Mouse (Mus musculus): ENCODE measurements around the gene Tlx3.

The Tlx3 gene

DNA sequence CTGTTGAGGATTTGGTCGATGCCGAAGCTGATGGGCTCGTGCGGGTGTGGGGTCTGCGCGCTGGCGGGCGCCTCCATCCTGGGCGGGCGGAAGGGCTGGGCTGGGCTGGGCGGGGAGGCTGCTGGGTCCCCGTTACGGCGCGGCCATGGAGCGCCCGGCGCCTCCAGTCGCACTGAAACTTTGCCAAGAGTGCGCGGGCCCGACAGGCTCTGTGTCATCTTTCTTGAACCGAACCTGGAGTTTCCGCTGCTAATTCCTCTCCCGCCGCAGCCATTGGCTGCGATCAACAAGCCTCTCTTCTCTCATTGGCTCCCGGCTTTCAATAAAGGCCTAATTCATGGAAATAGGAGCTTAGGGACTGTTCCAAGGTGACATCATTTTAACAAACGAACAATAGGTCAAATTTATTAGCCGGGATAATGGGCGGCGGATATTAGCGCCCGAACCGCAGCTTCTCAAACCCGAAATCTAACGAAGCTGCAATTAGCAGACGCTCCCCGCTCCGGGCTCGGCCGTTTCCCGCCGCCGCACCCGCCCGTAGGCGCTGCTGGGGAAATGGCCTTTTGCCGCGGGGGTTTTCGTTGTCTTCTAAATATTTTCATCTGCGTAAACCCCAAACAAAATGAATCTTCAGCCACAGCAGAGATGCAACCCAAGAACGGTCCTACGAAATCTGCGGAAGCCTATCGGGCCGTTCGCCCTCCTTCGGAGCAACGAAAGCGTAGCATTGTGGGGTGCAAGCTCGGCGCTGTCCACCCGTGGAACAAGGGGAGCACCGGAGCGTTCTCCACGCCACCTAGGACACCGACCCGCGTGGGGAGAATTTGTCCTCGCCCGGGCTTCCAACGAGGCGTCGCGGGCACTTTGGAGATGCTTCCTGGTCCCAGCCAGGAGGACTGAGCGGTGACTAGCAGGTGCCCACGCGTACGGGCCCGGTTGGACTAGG, at the start of gene Tlx3:
Gene Tlx3 (minus strand): TSS at position 207 of the 946 bp plus-strand sequence.
- peak; percentile 39 for DNase-seq

DNA sequence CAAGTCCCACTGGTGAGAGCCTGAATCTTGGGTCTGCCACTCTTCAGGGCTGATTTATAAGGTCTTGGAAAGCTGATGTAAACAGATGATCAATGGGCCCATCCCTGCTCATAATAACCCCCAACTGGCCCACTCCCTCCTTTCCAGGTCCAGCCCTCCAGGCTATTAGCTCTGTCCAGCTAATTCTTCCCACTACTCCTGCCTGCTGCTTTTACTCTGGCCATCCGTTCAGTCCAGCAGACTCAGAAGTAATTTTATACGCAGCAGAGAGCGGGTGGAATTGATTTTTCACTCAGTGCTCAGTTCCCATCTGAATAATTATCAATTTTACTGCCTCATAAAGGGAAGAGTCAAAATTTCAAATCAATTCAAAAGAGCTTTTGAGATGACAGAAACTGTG, 36.9 kb upstream of the Tlx3 start:
- no peak for DNase-seq

DNA sequence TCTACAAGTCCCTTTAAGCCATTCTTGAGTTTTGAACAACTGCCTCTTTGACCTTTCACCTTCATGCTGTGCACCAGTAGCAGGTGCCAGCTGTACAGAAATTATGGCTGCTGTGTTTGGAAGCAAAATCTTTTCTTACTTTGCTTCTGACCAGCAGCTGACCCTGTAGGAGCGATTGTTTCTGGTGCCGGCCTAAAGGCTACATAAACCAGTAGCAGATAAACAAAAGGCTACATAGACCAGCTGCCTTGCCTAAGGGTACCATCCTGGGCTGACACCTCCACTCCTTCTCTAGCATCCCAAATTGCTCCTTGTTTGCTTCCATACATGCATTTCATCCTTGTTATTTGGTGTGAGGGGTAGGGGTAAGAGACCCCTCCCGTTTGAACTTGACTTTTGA, 30.7 kb upstream of the Tlx3 start:
- DNase-seq = no peak

DNA sequence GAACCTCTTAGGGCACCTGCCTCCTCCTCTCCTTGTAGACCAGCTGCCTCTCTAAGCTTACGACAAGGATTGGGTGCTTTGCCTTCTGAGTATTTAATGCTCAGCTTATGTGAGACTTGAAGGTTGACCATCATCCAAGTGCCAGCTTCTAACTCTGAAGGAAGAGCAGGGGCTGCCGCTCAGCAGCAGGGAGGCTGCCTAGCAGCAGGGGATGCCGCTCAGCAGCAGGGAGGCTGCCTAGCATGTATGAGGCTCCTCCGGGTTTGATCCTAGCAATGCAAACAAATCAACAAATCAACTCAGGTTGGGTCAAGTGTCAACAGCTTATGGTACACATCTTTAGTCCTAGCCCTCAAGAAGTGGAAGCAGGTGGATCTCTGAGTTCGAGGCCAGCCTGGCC, 28.7 kb upstream of the Tlx3 start:
- DNase-seq = no peak

DNA sequence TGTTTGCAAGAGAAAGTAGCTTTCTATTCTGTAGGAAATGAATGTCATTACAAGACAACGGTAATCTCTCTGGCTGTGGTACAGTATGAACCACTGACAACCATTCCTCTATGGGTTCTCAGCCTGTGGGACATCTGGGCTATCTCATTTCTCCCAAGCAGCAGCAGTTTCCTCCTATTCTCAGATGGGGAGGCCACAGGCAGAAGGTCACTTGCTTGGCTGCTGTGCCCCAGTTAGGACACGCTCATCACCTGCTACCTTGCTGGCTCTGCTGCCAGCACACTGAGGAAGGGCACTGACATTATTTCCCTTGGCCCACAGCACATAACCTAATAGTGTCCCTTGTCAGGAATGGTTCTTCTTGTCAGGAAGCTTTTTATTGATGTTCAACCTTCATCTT, 24.8 kb upstream of the Tlx3 start:
- DNase-seq = no peak

DNA sequence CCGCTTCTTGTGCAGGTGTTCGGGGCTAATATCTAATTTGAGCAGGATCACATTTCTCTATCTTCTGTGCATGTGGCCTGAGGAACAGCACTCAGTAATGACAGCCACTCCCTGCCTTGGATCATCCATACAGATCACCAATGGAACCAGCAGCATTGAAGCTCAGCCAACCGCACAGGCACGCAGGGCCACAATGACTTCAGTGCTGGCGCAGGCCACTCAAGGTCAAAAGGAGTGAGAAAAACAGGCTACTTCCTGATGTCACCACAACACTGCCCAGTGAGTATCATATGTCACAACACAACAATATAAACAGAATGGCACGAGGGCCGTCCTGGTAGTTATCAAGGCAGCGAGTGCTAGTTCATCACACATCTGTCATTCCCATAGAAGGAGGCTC, 23.1 kb upstream of the Tlx3 start:
- DNase-seq = no peak

DNA sequence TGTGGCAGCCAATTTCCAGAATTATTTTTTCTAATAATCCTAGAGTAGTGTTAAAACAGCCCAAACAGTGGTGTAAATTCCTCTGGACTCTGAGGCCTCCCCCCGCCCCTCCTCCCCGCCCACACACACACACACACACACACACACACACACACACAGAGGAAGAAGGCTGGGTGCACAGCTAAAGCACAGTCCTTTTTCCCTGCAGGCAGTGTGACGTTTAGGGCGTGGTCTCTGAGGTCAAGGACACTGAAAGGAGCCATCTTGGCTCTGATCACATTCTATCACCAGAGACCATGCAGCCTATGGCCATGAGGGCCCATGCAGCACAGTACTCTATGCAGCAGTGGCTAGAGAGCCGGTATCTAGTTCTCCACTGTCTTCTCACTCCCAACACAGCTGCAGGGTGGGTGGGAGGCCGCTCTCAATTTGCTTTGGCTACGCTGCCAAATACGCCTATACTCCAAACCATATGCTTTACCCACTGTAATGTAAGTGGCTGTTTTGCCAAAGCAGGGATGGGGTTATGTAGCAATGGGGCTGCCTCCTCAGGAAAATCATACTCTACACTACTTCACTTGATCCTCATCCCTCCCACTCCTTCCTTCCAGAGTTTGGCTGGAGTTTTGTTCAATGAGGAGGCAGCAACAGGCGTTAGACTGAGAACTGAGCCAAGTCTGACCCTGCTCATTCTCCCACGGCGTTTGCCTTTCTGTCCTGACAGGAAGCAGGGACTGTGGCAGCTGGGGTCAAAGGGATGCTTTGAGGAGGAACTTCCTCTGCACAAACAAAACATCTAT, 18.4 kb upstream of the Tlx3 start:
- no peak for DNase-seq

DNA sequence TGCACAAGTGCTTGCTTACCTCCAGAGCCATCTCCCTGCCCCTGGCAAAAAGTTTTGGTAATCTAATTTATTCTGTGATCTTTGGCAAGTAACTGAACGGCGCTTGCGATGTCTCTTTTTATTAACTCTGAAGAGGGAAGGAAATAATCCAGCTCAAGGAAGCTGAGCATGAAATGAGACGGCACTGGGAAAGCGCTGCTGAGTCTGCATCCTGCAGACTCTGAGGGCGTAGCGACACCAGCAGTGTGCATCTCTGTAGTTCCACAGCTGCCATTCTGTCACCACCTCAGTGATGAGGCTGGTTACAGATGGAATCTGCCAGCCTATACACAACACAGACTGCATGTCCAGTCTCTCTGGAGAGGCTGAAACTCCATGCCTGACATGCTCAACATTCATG, 17.4 kb upstream of the Tlx3 start:
- DNase-seq = no peak

DNA sequence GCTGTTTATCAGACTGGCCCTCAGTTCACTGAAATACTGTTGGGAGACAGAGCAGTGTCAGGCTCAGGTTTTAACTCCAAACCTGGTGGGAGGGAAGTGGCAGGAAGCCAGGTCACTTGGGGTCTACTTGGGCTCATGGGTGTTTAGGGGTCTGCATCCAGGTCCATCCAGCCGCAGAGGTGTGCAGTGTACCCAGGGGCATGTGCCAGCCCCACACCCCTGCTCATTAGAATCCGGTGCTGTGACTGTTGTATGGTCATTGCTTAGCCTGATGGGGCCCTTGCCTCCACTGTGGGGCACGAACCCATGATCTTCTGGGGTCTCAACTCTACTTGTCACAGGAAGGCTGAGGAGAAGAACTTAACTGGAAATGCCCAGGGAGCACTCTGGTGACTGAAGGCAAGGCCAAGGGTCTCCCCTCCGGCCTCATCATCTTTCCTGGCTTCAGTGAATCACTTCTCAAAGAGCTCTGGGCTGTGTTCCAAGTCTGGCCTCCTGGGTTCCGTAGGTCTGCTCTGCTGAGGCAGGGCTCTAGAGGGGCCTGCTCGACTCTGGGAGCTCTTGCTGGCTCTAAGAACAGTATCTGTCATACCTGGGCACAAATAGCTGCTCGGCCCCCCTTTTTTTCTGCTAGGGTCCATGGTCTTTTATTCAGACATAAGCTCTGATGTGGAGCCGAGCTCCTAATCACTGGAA, 14.1 kb upstream of the Tlx3 start:
- no peak for DNase-seq

DNA sequence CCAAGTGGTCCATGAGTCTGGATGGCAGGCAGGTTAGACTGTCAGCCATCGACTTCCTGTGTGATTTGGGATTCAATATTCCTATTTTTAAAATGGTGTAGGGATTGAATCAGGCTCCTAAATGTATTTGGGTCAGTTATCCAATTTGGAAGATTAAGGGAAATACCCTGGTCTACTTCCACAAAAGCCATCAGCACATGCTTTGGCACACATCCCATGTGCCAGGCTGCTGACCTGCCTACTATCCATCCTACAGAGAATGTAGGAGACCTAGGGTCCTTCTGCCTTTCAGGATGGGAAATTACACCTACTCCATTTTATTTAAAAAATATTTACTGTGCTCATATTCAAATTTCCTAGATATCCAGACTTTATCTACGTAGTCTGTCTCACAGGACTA, 4.0 kb upstream of the Tlx3 start:
- no peak for DNase-seq

DNA sequence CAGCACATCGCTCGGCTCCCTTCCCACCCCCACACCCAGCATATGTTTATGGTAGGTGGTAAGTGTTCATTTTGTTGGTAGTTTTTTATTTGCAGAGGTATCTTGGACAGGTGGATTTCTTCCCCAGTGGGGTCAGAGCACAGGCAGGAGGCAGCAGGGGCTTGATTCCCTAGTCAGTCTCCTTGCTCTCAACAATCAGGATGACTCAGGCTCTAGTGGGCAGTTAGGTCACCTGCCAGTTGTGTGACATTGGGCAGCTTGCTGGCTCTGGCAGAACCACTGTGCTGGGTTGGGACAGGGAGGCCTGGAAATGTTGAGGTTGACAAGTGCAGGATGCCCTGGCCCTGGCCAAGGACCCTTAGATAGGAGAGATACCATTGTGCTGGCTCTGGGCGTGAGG, 1.6 kb upstream of the Tlx3 start:
- DNase-seq = no peak

DNA sequence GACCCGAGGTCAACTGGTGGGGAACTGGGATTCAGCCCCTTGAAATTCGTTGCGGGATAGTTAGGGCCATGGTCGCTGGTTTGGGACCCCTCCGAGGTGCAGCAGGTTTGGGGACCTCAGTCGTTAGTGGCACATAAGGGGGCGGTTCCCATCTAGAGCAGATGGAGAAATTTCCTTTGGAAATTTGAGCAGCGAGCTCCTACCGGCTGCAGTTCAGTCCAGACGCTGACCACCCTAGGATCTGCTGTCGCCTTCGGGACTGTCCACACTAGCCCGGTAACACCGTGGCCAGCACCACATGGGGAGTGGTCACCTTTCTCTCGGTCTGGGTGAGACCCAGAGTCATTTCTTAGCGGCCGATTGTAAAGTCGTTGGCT, 928 bp upstream of the Tlx3 start:
- no peak for DNase-seq

DNA sequence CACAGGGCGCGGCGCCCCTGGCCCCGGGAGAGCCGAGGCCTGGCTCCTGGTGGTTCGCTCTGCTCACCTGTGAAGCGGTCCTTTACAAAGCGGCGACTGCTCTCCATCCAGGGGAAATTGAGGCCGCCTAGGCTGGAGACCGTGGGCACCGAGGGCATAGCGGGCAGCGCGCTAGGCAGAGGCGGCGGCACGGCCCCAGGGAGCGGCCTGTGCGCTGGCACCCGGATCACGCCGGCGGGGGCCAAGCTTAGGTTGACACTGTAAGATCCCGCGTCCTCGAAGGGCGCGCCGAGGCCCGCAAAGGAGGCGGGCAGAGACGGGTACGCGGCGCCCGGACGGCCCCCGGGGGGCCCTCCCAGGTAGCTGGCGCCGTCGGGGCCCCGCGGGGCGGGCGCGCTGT, 417 bp downstream of the Tlx3 start:
- DNase-seq = no peak

DNA sequence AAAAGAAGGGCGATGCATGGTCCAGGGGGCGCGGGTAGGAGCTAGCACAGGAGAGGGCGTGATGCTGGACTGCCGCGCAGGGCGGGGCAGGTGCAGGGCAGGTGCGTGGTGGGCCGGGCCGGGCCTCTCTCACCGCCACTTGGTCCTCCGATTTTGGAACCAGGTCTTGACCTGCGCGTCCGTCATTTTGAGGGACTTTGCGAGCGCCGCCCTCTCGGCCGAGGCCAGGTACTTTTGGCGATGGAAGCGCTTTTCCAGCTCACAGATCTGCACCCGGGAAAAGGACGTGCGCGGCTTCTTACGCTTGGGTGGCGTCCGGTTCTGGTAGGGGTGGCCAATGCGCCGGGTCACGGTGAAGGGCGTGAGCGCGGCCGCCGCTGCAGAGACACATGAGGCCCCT, 1.1 kb downstream of the Tlx3 start:
- peak; percentile 21 for DNase-seq

DNA sequence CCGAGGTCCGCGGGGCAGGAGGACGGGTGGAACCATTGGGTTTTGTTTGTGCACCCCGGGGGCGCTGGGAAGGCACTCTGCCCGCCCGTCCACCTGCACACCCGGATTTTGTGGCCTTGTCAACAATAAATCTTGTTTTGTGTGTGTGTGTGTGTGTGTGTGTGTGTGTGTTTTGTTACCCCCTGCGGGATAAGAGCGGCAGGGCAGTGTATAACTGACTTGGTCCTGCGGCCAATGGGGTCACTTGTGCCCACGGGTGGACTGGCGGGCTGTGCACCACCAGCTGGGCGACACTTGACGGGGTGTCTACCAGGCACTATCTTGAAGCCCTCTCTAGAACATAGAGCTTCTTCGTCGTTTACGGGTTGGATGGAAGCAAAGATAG, 1.8 kb downstream of the Tlx3 start:
- no peak for DNase-seq

DNA sequence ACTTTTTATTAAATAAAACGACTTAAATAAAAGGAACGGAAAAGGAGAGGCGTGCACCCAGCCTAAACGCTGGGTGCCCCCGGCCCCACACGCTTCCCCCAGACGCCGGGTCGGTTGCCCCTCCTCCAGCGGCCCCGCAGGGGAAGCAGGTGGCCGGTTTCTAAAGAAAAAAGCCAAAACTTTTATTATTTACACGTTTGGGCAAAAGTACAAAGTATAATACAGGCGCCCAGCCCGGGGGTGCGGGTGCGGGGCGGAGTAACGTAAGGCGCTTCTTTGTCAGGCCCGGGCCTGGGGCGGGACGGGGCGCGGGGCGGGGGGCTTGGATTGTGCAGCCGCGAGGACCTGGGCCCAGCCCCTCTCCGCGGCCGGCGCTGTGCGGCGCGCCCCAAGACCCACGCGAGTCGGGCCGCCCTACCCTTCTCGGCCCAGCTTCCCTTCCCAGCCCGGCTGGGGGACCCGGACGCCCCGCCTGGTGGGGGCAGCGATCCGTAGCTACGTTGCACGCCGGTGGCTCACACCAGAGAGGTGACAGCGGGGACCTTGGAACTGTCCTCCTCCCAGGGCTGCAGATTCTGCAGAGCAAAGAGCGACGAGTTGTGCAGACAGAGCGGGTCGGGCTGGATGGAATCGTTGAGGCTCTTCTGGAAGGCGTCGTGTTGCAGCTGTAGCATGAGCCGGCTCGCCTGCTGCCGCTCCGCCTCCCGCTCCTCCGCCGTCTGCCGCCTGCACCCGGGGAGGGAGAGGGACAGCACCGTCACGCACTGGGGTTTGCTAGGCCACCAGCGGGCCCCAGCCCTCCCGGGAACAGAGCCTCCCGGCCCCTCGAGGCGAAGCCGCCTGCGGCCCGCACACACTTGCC, 2.4 kb downstream of the Tlx3 start:
- peak; percentile 56 for DNase-seq

DNA sequence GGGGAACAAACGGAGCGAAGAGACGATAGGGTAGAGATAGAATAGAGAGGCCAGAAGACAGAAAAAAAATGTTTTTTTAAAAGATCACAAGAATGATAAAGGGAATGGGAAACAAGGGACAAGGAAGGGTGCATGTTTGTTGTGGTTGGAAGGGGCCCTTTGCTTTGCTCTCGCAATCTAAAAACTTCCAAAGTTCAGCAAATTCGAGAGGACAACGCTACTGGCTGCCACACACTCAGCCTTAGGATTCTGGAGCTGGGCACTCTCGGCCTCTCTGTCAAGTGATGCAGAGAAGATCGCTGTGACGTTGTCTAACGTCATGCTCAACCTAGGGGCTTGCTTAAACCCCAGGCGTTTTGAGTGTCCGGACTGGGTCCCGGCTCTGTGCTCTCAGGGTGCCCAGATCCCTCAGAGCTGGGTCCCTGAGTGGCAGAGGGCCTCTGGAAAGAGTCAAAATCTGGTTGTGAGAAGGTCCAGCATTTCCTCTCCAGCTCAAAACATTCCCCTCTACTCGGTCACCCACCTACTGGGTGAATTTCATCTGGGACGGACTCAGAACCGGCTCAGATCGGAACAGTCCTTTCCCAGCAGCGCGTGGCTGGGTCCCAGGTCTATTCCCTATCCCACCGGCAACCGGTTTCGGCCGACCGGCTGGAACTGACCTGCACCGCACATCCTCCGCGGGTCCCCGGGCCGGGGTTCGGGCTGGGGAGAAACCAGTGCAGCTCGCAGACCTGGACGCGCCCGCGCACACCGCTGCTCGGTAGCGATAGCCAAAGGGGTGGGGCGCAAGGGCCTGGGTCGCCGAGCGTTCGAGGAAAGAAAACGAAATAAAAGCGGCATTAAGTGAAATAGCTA, 3.3 kb downstream of the Tlx3 start:
- DNase-seq = peak; percentile 40

DNA sequence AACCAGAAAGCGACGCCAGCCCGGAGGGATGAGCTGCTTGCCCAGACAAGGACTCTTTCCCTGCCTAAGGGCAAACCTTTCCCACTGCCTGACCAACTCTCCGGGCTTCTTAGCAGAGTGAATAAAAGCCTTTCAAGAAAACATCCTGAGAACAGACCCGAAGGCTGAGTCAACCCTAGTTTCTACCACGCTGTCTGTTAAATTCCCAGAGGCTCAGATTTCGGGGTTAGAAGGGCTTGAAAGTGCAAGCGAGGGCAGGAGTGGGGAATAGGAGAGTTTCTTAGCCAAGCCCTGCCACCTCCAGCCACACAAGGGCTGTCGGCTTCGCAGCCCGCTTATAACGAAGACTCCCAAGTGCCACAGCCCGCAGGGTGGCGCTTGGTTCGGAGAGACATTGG, 4.3 kb downstream of the Tlx3 start:
- DNase-seq = peak; percentile 43

DNA sequence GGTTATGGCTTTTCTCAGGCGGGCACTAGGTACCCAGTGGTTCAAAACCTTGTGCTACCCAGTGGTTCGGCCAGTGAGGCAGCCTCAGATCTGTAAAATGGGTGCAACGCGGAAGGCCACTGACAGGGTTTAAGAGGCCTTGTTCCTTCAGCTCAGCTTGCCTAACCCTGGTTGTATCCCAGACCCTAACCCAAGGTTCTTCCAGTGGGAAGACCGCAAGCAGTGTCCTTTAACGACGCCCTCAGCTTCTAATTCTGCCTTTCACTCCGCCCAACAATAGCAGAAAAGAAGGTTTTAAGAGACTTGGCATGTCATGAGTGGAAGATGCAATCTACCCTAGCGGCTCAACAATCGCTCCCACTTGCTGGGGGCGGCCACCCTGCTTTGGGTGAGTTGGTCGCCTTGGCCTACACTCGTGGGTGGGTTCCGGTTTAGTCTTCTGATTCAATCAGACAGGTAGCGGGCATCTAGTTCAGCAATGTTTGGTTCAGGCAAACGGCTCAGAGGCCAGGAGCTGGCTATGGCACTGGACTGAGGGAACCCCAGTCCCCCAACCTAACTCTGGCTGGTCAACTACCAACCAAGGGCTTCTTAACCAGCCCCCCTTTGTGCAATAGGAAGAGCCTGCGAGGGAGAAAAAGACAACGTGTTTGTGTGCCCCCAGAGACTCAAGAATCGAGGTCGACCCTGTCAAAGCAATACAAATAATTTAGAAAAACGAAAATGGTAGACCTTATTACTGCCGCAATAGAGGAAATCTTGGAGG, 4.9 kb downstream of the Tlx3 start:
- DNase-seq = no peak

DNA sequence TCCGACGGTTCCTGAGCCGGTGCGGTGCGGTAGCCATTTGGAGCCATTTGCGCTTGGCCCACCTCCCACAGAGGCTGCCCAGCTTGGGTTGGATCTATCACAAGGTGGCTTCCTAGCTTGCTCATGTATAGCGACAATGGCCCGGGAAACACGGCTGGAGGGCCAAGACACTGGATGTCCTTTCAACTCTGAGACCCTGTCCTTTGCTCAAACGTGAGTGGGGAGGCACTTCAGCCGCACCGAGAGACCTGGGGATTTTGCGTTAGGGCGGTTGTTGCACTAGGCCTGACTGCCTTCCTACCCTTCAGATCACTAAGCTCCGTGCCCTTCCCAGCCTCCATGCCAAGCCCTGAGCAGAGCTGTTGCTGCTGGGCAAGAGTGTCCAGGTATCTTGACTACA, 5.7 kb downstream of the Tlx3 start:
- no peak for DNase-seq

DNA sequence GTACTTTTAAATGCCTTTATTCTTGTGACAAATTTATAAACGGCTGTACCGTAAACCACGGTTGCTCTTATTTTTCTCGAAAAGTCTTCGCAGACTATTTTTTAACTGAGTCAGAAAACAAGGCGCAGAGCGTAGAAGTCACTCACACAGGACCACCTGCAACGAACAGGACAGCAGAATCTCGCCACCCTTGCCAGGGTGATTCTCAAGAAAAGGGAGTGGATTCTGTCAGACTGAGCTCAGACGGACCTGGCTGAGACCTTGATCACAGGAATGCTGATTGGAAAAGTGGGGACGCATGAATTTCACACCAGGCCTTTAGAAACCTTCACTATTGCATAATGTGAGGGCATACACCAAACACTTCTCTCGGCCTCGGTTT, 6.3 kb downstream of the Tlx3 start:
- DNase-seq = no peak
